Mouse (Mus musculus): ENCODE results near the gene Hormad2. TPM values are rescaled to one million over a fixed set of nuclear protein-coding genes. Genes with fewer than 3 reads are reported as not detected.

Hormad2 gene
- polyA plus RNA-seq (2017; shearing (Covaris generic)) = 0.99 TPM

GRCm38 (mm10) chr11:4440978-4441377 is at the start of gene Hormad2:
Gene Hormad2 (minus strand): TSS chr11:4441105.

Other genes with a start within 250 kb of the Hormad2 start
- gene Castor1, start 222.9 kb downstream of the Hormad2 start, polyA plus RNA-seq (2017; shearing (Covaris generic)) = 45.9 TPM
- gene Osm, start 204.7 kb downstream of the Hormad2 start, polyA plus RNA-seq (2017; shearing (Covaris generic)) = 30.1 TPM
- gene Lif, start 183.5 kb downstream of the Hormad2 start, polyA plus RNA-seq (2017; shearing (Covaris generic)) = 4.2 TPM
- gene Mtmr3, start 153.8 kb upstream of the Hormad2 start, polyA plus RNA-seq (2017; shearing (Covaris generic)) = 45.9 TPM
- gene Gm11032, start 179.0 kb upstream of the Hormad2 start, polyA plus RNA-seq (2017; shearing (Covaris generic)) = not detected
- 53.1 TPM for gene Ascc2, start 196.6 kb upstream of the Hormad2 start, polyA plus RNA-seq (2017; shearing (Covaris generic))